Mouse (Mus musculus) large intestine, adult 2 months (tissue): ENCODE measurements around the gene Tescl. TPM values are rescaled to one million over a fixed set of nuclear protein-coding genes. Genes with fewer than 3 reads are reported as not detected.

ENCODE experiments used
- DNase-seq: peaks from one replicate; pipeline ENCODE4 v3.0.0-alpha.2; 2012; ENCODE audit warnings: low read depth, low spot score
- WGBS: fragments of 180-500 bp; shearing (Covaris S2); methylation state at CpG from one replicate; pipeline ENCODE4 v1.1.7; 2018; 5-methylcytosine and 5-hydroxymethylcytosine counted together
- polyA plus RNA-seq: library from polyadenylated mRNA; depleted of rRNA; stranded (reverse); fragments of >200 nt; gene quantifications from 2 replicates; pipeline ENCODE4 v1.2.3, GENCODE M21; 2012

Tescl gene
- polyA plus RNA-seq, 1 experiment = 0.16 TPM

DNA sequence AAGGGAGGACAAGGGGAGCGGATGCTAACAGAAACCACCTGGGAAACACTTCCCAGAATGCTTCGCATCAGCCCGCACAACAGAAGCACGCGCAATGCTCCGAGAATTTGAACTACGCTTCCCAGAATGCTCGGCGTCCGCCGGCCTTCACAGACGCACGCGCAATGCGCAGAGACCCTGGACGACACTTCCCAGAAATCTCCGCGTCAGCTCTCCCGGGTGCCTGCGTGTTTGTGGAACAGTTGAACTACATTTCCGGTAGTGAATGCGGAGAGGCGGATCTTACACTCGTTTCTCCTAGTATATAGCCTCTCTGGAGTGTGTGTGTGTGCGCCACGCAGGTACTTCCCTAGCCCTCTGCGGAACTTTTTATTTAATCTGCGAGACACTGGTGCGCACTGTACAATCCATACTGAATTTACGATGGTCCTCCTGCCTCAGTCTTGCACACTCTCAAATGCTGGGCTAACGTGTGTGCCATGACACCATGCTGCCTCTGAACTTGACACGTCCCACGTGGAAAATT, 17.1 kb downstream of the Tescl start, which contains the start of gene Zfp94:
Gene Zfp94, minus strand, starts transcription at position 100 of the 526 bp plus-strand sequence.
- WGBS = under 1% methylated on average over 33 of the region's 33 CpGs
- peak; percentile 91 for DNase-seq

DNA sequence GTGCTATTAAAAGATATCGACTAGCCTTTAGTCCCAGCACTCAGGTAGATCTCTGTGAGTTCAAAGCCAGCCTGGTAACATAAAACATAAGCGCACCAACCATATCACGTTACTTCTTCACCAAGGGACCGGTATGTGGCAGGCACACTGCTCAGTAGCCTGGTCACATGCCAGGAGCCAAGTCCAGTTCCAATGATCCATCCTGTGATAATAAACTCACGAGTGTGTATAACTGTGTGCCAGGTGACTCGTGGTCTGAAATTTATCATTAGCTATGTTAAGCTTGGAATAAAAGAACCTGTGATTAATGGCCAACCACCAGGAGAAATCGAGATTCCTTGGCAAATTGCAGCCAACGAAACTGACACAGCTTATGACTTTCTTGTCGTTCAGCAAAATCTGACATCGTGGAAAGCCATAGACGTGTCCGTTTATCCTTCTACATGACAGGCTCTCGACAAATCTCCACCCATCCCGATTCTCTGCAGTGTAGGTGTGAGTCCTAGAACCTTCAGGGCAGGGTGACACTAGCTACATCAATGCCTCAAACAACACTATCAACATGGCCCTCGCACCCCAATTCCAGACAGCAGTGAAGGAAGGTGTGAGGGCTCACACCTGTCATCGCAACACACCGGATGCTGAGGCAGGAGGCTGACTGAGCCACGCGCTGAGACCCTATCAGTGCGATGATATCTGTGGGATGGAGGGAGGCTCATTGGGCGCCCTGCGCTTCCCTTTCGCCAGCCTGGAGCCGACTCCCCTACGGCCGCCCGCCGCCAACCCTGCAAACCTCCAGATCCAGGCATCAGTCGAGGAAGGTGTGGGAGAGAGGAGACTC, 17.8 kb downstream of the Tescl start:
- no peak for DNase-seq
- WGBS = 22% methylated on average over 29 of the region's 29 CpGs

GRCm38 (mm10) chr7:24300771-24301282, 32.9 kb downstream of the Tescl start, which contains the start of gene Zfp61:
Gene Zfp61, minus strand, starts transcription at chr7:24301232.
- 5% methylated on average over 13 of the region's 13 CpGs for WGBS
- peak; percentile 7 for DNase-seq

DNA sequence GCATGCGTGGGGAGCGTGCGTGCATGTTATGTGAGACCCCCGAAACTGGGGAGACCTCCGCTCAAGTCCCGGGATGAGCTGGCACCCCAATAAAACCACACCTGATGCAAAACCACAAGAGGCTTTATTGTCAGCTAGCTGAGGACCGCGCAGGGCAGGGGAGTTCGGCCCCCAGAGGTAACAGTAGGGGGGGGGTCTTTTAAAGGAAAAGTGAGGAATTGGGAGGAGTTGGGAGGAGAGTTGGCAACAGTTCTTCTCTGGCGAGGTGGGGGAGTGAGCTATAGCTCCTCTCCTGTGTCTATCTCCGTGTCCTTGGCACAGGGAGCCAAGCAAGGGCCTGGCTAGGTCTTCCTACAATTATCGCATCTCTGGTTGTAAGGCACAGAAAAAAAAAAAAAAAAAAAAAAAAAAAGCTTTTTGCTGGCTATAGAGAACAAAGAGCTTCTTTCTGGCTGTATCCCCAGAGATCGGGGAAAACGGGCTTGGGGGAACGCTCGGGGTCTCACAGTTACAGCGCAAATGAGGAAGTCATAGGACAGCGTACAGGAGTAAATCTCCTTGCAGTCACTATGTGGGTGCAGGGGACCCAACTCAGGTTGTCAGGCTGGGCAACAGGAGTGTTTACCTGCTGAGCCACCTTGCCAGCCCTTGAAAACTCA, 33.8 kb downstream of the Tescl start:
- 7% methylated on average over 18 of the region's 18 CpGs for WGBS
- no peak for DNase-seq

- under 1% methylated on average over 45 of the region's 47 CpGs for WGBS
- no peak for DNase-seq
Measured at GRCm38 (mm10) chr7:24298973-24299708, 34.6 kb downstream of the Tescl start.

DNA sequence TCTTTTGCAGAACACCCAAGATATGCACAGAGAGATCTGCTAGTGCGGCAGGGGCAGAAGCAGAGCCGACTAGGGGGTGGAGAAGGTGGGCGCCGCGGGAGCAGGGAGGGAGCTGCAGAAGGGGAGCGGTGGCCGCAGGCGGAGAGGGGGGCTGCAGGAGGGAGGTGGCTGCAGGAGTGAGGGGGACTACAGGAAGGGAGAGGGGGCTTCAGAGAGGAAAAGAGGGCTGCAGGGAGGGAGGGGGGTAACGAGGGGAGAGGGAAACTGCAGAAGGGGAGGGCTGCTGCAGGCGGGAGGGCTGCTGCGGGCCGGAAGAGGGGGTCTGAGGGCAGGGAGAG, 35.1 kb downstream of the Tescl start:
- DNase-seq = no peak
- 7% methylated on average over 12 of the region's 12 CpGs for WGBS

GRCm38 (mm10) chr7:24297361-24298095, 36.2 kb downstream of the Tescl start:
- no peak for DNase-seq
- WGBS = 94% methylated on average over 15 of the region's 15 CpGs

DNA sequence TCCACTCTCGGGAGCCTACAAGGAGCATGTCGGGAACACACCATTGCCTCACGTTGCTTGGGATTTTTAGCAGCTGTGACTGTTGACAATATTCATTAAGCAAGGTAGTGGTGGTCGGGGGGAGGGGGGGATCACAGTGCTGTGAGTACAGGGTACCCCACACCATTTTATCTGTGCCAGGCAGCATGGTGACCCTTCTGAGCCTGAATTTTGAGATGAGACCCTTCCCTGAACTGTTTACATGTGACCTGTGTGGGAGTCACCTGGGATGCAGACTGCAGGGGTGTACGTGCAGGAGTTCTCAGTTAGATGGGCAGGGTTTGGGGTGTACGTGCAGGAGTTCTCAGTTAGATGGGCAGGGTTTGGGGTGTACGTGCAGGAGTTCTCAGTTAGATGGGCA, 37.4 kb downstream of the Tescl start:
- WGBS = 98% methylated on average over 7 of the region's 7 CpGs
- no peak for DNase-seq

- DNase-seq = no peak
- 98% methylated on average over 7 of the region's 7 CpGs for WGBS
Measured at GRCm38 (mm10) chr7:24295376-24295775, 38.4 kb downstream of the Tescl start.

DNA sequence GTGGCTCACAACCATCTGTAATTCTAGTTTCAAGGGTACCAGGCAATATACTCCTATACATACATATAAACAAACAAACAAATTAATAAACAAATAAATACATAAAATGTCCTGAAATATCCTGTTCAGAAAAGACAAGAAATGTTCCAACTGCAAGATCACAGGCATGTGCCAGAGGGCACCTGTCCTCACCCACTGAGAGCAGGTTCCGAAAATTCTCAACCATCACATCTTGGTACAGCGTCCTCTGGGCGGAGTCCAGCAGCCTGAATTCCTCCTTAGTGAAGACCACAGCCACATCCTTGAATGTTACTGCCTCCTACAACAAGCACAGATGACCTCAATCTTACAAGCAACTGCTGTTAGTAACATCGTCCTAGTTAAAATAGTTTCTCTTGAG, 39.0 kb downstream of the Tescl start:
- 96% methylated on average over 4 of the region's 4 CpGs for WGBS
- no peak for DNase-seq

- WGBS = 68% methylated on average over 12 of the region's 12 CpGs
- no peak for DNase-seq
Measured at GRCm38 (mm10) chr7:24293061-24293851, 40.5 kb downstream of the Tescl start.

DNA sequence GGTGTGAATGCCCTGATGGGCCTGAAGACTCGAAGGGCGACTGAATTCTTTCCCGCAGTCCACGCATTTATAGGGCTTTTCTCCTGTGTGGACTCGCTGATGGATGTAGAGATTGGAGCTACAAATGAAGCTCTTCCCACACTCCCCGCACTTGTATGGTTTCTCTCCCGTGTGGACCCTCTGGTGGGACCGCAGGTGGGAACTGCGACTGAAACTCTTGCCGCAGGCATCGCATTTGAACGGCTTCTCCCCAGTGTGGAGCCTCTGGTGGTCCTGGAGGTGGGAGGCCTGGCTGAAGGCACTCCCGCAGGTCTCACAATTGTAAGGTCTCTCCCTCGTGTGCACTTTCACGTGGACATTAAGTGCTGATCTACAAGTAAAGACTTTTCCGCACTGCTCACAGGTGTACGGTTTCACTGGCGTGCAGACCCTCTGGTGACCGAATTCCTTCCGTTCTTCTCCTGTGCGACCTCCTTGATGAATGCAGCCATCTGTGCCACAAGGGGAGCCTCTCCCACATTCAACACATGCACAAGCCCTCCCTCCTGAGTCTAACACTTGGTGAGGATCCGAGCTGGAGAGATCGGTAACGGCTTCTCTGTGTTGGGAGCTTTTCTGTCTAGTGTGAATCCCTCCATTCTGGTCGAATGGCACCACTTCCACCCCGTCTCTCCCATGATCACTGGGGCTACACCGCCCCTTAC, 42.2 kb downstream of the Tescl start:
- no peak for DNase-seq
- WGBS = 93% methylated on average over 27 of the region's 27 CpGs

DNA sequence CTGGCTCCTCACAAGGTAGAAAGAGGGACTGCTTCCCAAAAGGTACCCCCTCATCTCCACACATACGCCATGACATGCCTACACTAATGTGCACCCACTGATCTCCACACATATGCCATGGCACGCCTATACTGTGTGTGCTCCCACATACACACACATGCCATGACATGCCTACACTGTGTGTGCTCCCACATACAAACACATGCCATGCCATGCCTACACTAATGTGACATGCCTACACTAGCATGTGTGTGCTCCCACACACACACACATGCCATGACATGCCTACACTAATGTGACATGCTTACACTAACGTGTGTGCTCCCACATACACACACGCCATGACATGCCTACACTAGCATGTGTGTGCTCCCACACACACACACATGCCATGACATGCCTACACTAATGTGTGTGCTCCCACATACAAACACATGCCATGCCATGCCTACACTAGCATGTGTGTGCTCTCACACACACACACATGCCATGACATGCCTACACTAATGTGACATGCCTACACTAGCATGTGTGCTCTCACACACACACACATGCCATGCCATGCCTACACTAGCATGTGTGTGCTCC, 43.5 kb downstream of the Tescl start:
- no peak for DNase-seq
- WGBS = 95% methylated on average over 4 of the region's 4 CpGs

GRCm38 (mm10) chr7:24288512-24288911, 45.2 kb downstream of the Tescl start:
- WGBS = 90% methylated on average over 6 of the region's 6 CpGs
- no peak for DNase-seq

DNA sequence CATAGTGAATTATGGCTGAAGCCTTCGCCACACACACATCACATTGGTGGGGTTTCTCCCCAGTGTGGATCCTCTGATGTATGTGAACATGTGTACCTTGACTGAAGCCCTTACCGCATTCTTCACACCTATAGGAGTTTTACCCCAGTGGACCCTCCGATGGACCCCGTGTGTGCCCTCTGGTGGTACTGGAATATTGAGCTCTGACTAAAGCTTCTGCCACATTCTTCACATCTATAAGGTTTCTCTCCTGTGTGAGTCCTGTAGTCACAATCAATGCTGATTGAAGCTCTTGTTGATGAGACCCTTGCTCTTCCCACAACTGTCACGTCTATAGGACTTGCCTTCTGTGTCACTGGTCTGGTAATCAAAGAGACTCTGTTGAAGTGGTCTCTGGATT, 46.1 kb downstream of the Tescl start:
- 89% methylated on average over 5 of the region's 5 CpGs for WGBS
- DNase-seq = no peak

DNA sequence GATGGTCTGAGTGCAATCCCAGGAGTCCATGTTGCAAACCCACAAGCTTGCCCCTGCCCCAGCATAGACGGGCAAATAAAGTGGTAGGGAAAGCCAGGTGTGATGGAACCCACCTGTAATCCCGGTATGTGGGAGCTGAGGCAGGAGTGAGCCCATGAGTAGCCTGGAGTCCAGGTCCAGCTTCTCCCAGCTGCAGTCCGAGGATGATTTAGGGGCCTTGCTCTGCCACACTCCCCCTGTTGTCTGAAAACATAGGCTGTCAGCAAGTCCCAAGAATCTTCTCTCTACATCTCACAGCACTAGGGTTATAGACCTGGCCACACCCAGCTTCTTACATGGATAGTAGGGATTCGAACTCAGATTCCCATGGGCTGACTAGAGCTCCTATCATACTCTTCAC, 46.8 kb downstream of the Tescl start:
- no peak for DNase-seq
- WGBS = 79% methylated on average over 4 of the region's 4 CpGs

- no peak for DNase-seq
- WGBS = 50% methylated on average over 4 of the region's 4 CpGs
Measured at GRCm38 (mm10) chr7:24286090-24286489, 47.6 kb downstream of the Tescl start.
